In the genomic region with DNA sequence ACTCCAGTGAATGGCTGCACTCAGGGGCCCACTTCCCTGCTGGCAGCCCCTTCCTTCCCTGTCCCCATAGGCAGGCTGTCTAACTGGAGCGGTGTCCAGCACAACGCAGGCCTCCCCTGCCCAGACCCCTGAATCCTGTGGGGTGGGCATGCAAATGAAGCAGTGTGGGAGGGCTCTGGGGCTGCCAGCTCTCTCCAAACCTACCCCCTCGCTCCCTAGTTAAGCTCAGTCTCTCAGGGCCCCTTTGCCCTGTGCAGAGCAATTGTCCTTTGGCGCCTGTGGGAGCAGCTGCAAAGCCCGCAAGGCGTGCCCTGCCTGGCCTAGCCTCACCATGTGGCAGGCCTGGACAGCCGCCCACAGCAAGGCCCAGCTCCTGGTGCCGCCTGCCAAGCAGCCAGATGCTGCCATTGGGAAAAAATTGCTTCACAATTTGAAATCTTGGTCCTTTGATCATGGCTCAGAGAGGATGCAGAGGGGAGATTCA, we compare ENCODE assay signal across 9 mouse cellular contexts.
DNase-seq lines count a peak whose midpoint lies in the region; ATAC-seq lines count a peak whose summit lies in the region.
"Had no signal": no experiment of that assay in that cellular context is flagged by ENCODE, and none has a peak within 500 bp of the region (broad histone marks: within the 10 kb centered on the region; RNA-seq: fewer than 3 reads in every experiment).

No protein-coding gene starts in this region.

- peaks cover 20% of the 10 kb centered on the region for H3K4me1 ChIP-seq in hindbrain, embryonic 12.5 days
- peaks cover 20% of the 10 kb centered on the region for H3K4me1 ChIP-seq in neural tube, embryonic 12.5 days
- H3K4me1 ChIP-seq: liver, embryonic 15.5 days had no signal

- peak; percentile 95 for ATAC-seq in hindbrain, embryonic 12.5 days (ENCODE audit: low FRiP score)
- peak; percentile 97 for ATAC-seq in neural tube, embryonic 12.5 days (ENCODE audit: low FRiP score, low read depth)
- ATAC-seq in erythroblast, adult 5-6 weeks (replicated peaks; ENCODE audit: low FRiP score, poor library complexity, severe bottlenecking) = no peak

- 0 out of 2 replicates have a peak overlapping the region, but pooled peaks have one; percentile 3 for H3K9ac ChIP-seq in hindbrain, embryonic 12.5 days
- H3K9ac ChIP-seq in neural tube, embryonic 12.5 days = no peak overlapping the region
- H3K9ac ChIP-seq: liver, embryonic 15.5 days had no signal

- intact Hi-C loops in left cerebral cortex, postnatal 36 days (cut with DNase I) = no loop called here

- H3K9me3 ChIP-seq in hindbrain, embryonic 12.5 days (replicated peaks) = no peaks in the 10 kb centered on the region
- H3K9me3 ChIP-seq in neural tube, embryonic 12.5 days = no peaks in the 10 kb centered on the region
- H3K9me3 ChIP-seq: liver, embryonic 15.5 days had no signal

- H3K27me3 ChIP-seq in hindbrain, embryonic 12.5 days = no peaks in the 10 kb centered on the region
- no peaks in the 10 kb centered on the region for H3K27me3 ChIP-seq in neural tube, embryonic 12.5 days (replicated peaks)
- H3K27me3 ChIP-seq: liver, embryonic 15.5 days had no signal

- no peak overlapping the region for H3K4me3 ChIP-seq in hindbrain, embryonic 12.5 days
- H3K4me3 ChIP-seq in neural tube, embryonic 12.5 days = no peak overlapping the region
- H3K4me3 ChIP-seq: liver, embryonic 15.5 days had no signal

- no peak overlapping the region for H3K4me2 ChIP-seq in hindbrain, embryonic 12.5 days (replicated peaks)
- no peak overlapping the region for H3K4me2 ChIP-seq in neural tube, embryonic 12.5 days (replicated peaks)
- H3K4me2 ChIP-seq: liver, embryonic 15.5 days had no signal

- peak; percentile 65 for DNase-seq in adrenal gland, adult 8-10 months
- peak; percentile 72 to 81 for DNase-seq in cerebellum, postnatal 25 days
- DNase-seq in frontal cortex, postnatal 36 days (ENCODE audit: low spot score in 2 of 2) = peak; percentile 35 to 62
- DNase-seq in left cerebral cortex, postnatal 36 days (ENCODE audit: low spot score in 2 of 2) = peak; percentile 37 to 45
- DNase-seq in thymus, adult 18-20 months = no peak

- peaks cover 3% of the 10 kb centered on the region for H3K36me3 ChIP-seq in hindbrain, embryonic 12.5 days
- H3K36me3 ChIP-seq in neural tube, embryonic 12.5 days = no peaks in the 10 kb centered on the region
- H3K36me3 ChIP-seq: liver, embryonic 15.5 days had no signal

- H3K27ac ChIP-seq in hindbrain, embryonic 12.5 days = peak overlapping the region; percentile 79
- H3K27ac ChIP-seq in neural tube, embryonic 12.5 days = peak overlapping the region; percentile 9; the same call in 1 of the 2 replicates
- H3K27ac ChIP-seq: liver, embryonic 15.5 days had no signal

- WGBS in hindbrain, embryonic 12.5 days = 10% methylated on average over 8 of the region's 8 CpGs
- 10% methylated on average over 8 of the region's 8 CpGs for WGBS in neural tube, embryonic 12.5 days

Comparison
In these comparisons a context has a peak if more than half of its experiments do, and no peak if none do; other contexts are left out.
1. DNase-seq: peak in adrenal gland, adult 8-10 months (single experiment), cerebellum, postnatal 25 days (2 of 2), frontal cortex, postnatal 36 days (2 of 2) and left cerebral cortex, postnatal 36 days (2 of 2); none in thymus, adult 18-20 months (0 of 2).